Mouse (Mus musculus) midbrain, embryonic 16.5 days (tissue): ENCODE results near the gene Syde1. TPM values are rescaled to one million over a fixed set of nuclear protein-coding genes. Genes with fewer than 3 reads are reported as not detected.

ENCODE experiments used
- ATAC-seq: fragments of 200-750 bp; cut with Nextera tagmentation; 2 replicates; pipeline ENCODE4 v1.8.0; 2017; ENCODE audit warnings: moderate TSS enrichment
- H3K27ac ChIP-seq: fragments of 300-500 bp; sonication (generic); 2 replicates; pipeline ENCODE4 v1.5.1; 2014; ENCODE audit warnings: mild to moderate bottlenecking, low read length, mixed read lengths
- H3K27me3 ChIP-seq: fragments of 300-500 bp; sonication (generic); 2 replicates; pipeline ENCODE4 v1.6.1; 2014; ENCODE audit warnings: low read depth, low read length, mixed read lengths; ENCODE audit not compliant: control insufficient read depth, insufficient read depth
- H3K36me3 ChIP-seq: fragments of 300-500 bp; sonication (generic); 2 replicates; pipeline ENCODE4 v1.6.1; 2014; ENCODE audit warnings: mild to moderate bottlenecking, low read length, moderate library complexity, mixed read lengths; ENCODE audit not compliant: control insufficient read depth, insufficient read depth
- H3K4me1 ChIP-seq: fragments of 300-500 bp; sonication (generic); 2 replicates; pipeline ENCODE4 v1.6.1; 2014; ENCODE audit warnings: mild to moderate bottlenecking, low read length, mixed read lengths; ENCODE audit not compliant: control insufficient read depth, insufficient read depth
- H3K4me2 ChIP-seq: fragments of 300-500 bp; sonication (generic); 2 replicates; pipeline ENCODE4 v1.6.1; 2014; ENCODE audit warnings: mild to moderate bottlenecking, low read length, mixed read lengths
- H3K4me3 ChIP-seq: fragments of 300-500 bp; sonication (generic); 2 replicates; pipeline ENCODE4 v1.5.1; 2014; ENCODE audit warnings: low read depth, mild to moderate bottlenecking, low read length, moderate library complexity, mixed read lengths
- H3K9ac ChIP-seq: fragments of 300-500 bp; sonication (generic); 2 replicates; pipeline ENCODE4 v1.6.1; 2014; ENCODE audit warnings: low read depth, low read length, mixed read lengths
- H3K9me3 ChIP-seq: fragments of 300-500 bp; sonication (generic); replicated peaks from 2 replicates; pipeline ENCODE4 v1.6.1; 2014; ENCODE audit warnings: mild to moderate bottlenecking, low read length, mixed read lengths; ENCODE audit not compliant: control insufficient read depth, poor library complexity, severe bottlenecking
- WGBS: fragments of 180-500 bp; shearing (Covaris S2); extraction: QIAGEN DNeasy Blood & Tissue Kit; methylation state at CpG from one replicate; pipeline ENCODE4 v1.1.7; 2014; 5-methylcytosine and 5-hydroxymethylcytosine counted together
- polyA plus RNA-seq: library from polyadenylated mRNA; unstranded; fragments of >200 nt; fragmentation: Nextera tagmentation; extraction: Ambion mirVana; gene quantifications from 2 replicates; pipeline ENCODE4 v1.2.1, GENCODE M21; 2015

The Syde1 gene
- polyA plus RNA-seq, 1 experiment from 2014 or later, result 3.0 TPM

- Histone ChIP-seq H3K27ac (no peak overlapping the region), H3K9ac (no peak overlapping the region), H3K4me1 (peaks cover 10% of the 10 kb centered on the region), H3K9me3 (no peaks in the 10 kb centered on the region), H3K36me3 (no peaks in the 10 kb centered on the region), H3K27me3 (peaks cover 2% of the 10 kb centered on the region; the same call in 1 of the 2 replicates), H3K4me3 (no peak overlapping the region), H3K4me2 (no peak overlapping the region)
- no peak for ATAC-seq
- 70% methylated on average over 6 of the region's 6 CpGs for WGBS
Measured at GRCm38 (mm10) chr10:78594157-78594556, 2.4 kb upstream of the Syde1 start.

GRCm38 (mm10) chr10:78593736-78594135 lies 2.0 kb upstream of the Syde1 start:
- Histone ChIP-seq H3K4me2 (no peak overlapping the region), H3K4me1 (peaks cover 10% of the 10 kb centered on the region), H3K36me3 (no peaks in the 10 kb centered on the region), H3K9me3 (no peaks in the 10 kb centered on the region), H3K9ac (no peak overlapping the region), H3K27ac (no peak overlapping the region), H3K27me3 (peaks cover 2% of the 10 kb centered on the region; the same call in 1 of the 2 replicates), H3K4me3 (no peak overlapping the region)
- WGBS, result 93% methylated on average over 5 of the region's 5 CpGs
- no peak for ATAC-seq

- Histone ChIP-seq H3K27ac (no peak overlapping the region), H3K9me3 (no peaks in the 10 kb centered on the region), H3K27me3 (peaks cover 2% of the 10 kb centered on the region; the same call in 1 of the 2 replicates), H3K36me3 (no peaks in the 10 kb centered on the region), H3K4me2 (no peak overlapping the region), H3K9ac (no peak overlapping the region), H3K4me3 (no peak overlapping the region), H3K4me1 (peaks cover 10% of the 10 kb centered on the region)
- 91% methylated on average over 4 of the region's 4 CpGs for WGBS
- ATAC-seq, result no peak
Measured at GRCm38 (mm10) chr10:78592856-78593379, 1.2 kb upstream of the Syde1 start.

- 0 out of 2 replicates have a peak overlapping the region, but pooled peaks have one; percentile 23 for H3K9ac ChIP-seq
- H3K27me3 ChIP-seq, result peaks cover 2% of the 10 kb centered on the region; the same call in 1 of the 2 replicates
- peak overlapping the region; percentile 44 for H3K4me3 ChIP-seq
- peaks cover 10% of the 10 kb centered on the region for H3K4me1 ChIP-seq
- H3K36me3 ChIP-seq, result no peaks in the 10 kb centered on the region
- H3K4me2 ChIP-seq, result peak overlapping the region; percentile 77
- 54% methylated on average over 9 of the region's 9 CpGs for WGBS
- no peaks in the 10 kb centered on the region for H3K9me3 ChIP-seq
- no peak for ATAC-seq
- H3K27ac ChIP-seq, result no peak overlapping the region; the same call in 1 of the 2 replicates
Measured at GRCm38 (mm10) chr10:78590744-78591143, 1.0 kb downstream of the Syde1 start.

- Histone ChIP-seq H3K4me2 (no peak overlapping the region), H3K4me3 (no peak overlapping the region), H3K4me1 (peaks cover 10% of the 10 kb centered on the region), H3K27ac (no peak overlapping the region), H3K9me3 (no peaks in the 10 kb centered on the region), H3K36me3 (no peaks in the 10 kb centered on the region), H3K9ac (no peak overlapping the region), H3K27me3 (peaks cover 2% of the 10 kb centered on the region; the same call in 1 of the 2 replicates)
- WGBS, result 95% methylated on average over 8 of the region's 8 CpGs
- ATAC-seq, result no peak
Measured at GRCm38 (mm10) chr10:78589901-78590300, 1.9 kb downstream of the Syde1 start.

GRCm38 (mm10) chr10:78589291-78589690 lies 2.5 kb downstream of the Syde1 start:
- peaks cover 2% of the 10 kb centered on the region; the same call in 1 of the 2 replicates for H3K27me3 ChIP-seq
- no peak for ATAC-seq
- H3K4me1 ChIP-seq, result peaks cover 10% of the 10 kb centered on the region
- H3K9me3 ChIP-seq, result no peaks in the 10 kb centered on the region
- WGBS, result 97% methylated on average over 18 of the region's 18 CpGs
- no peak overlapping the region for H3K4me2 ChIP-seq
- no peak overlapping the region for H3K9ac ChIP-seq
- H3K4me3 ChIP-seq, result no peak overlapping the region
- H3K36me3 ChIP-seq, result no peaks in the 10 kb centered on the region
- no peak overlapping the region for H3K27ac ChIP-seq

GRCm38 (mm10) chr10:78586026-78586425 lies 5.7 kb downstream of the Syde1 start:
- H3K4me2 ChIP-seq, result no peak overlapping the region
- no peak overlapping the region for H3K27ac ChIP-seq
- H3K27me3 ChIP-seq, result no peaks in the 10 kb centered on the region
- H3K9ac ChIP-seq, result no peak overlapping the region
- no peaks in the 10 kb centered on the region for H3K4me1 ChIP-seq
- 96% methylated on average over 13 of the region's 13 CpGs for WGBS
- H3K36me3 ChIP-seq, result peaks cover 2% of the 10 kb centered on the region; the same call in 1 of the 2 replicates
- H3K9me3 ChIP-seq, result no peaks in the 10 kb centered on the region
- H3K4me3 ChIP-seq, result no peak overlapping the region
- no peak for ATAC-seq

GRCm38 (mm10) chr10:78585606-78586005 lies 6.2 kb downstream of the Syde1 start:
- Histone ChIP-seq H3K4me3 (no peak overlapping the region), H3K4me1 (no peaks in the 10 kb centered on the region), H3K27ac (no peak overlapping the region), H3K9me3 (no peaks in the 10 kb centered on the region), H3K9ac (no peak overlapping the region), H3K27me3 (no peaks in the 10 kb centered on the region), H3K36me3 (peaks cover 5% of the 10 kb centered on the region; the same call in 1 of the 2 replicates), H3K4me2 (no peak overlapping the region)
- WGBS, result 90% methylated on average over 22 of the region's 22 CpGs
- no peak for ATAC-seq

- H3K27me3 ChIP-seq, result no peaks in the 10 kb centered on the region
- H3K36me3 ChIP-seq, result peaks cover 5% of the 10 kb centered on the region; the same call in 1 of the 2 replicates
- H3K27ac ChIP-seq, result no peak overlapping the region
- H3K4me2 ChIP-seq, result no peak overlapping the region
- H3K4me1 ChIP-seq, result no peaks in the 10 kb centered on the region
- ATAC-seq, result no peak
- no peak overlapping the region for H3K9ac ChIP-seq
- H3K4me3 ChIP-seq, result no peak overlapping the region
- H3K9me3 ChIP-seq, result no peaks in the 10 kb centered on the region
- WGBS, result 84% methylated on average over 1 of the region's 1 CpGs
Measured at GRCm38 (mm10) chr10:78584996-78585395, 6.8 kb downstream of the Syde1 start.
